Mouse (Mus musculus) midbrain, postnatal 0 days (tissue): Measurements from ENCODE around the gene Ocln. TPM values are rescaled to one million over a fixed set of nuclear protein-coding genes. Genes with fewer than 3 reads are reported as not detected.

Experiments
- ATAC-seq: fragments of 200-750 bp; cut with Nextera tagmentation; 2 replicates; pipeline ENCODE4 v1.8.0; 2017; ENCODE audit warnings: moderate number of reproducible peaks, mild to moderate bottlenecking, moderate TSS enrichment, moderate library complexity; ENCODE audit not compliant: low FRiP score
- DNase-seq: peaks from one replicate; pipeline ENCODE4 v3.0.0-alpha.2; 2015; ENCODE audit warnings: low spot score
- H3K27ac ChIP-seq: fragments of 300-500 bp; sonication (generic); 2 replicates; pipeline ENCODE4 v1.5.1; 2014; ENCODE audit warnings: low read depth, mild to moderate bottlenecking, low read length, mixed read lengths
- H3K27me3 ChIP-seq: fragments of 300-500 bp; sonication (generic); 2 replicates; pipeline ENCODE4 v1.6.1; 2014; ENCODE audit warnings: low read length, control low read depth, mixed read lengths; ENCODE audit not compliant: insufficient read depth
- H3K36me3 ChIP-seq: fragments of 300-500 bp; sonication (generic); 2 replicates; pipeline ENCODE4 v1.6.1; 2014; ENCODE audit warnings: low read length, control low read depth, mixed read lengths; ENCODE audit not compliant: insufficient read depth
- H3K4me1 ChIP-seq: fragments of 300-500 bp; sonication (generic); 2 replicates; pipeline ENCODE4 v1.6.1; 2014; ENCODE audit warnings: mild to moderate bottlenecking, control low read depth, antibody characterized with exemption, low read length, mixed read lengths; ENCODE audit not compliant: insufficient read depth
- H3K4me2 ChIP-seq: fragments of 300-500 bp; sonication (generic); 2 replicates; pipeline ENCODE4 v1.6.1; 2014; ENCODE audit warnings: low read depth, mild to moderate bottlenecking, low read length, mixed read lengths; ENCODE audit not compliant: poor library complexity, severe bottlenecking
- H3K4me3 ChIP-seq: fragments of 300-500 bp; sonication (generic); 2 replicates; pipeline ENCODE4 v1.5.1; 2014; ENCODE audit warnings: low read depth, mild to moderate bottlenecking, low read length, moderate library complexity
- H3K9ac ChIP-seq: fragments of 300-500 bp; sonication (generic); replicated peaks from 2 replicates; pipeline ENCODE4 v1.6.1; 2014; ENCODE audit warnings: mild to moderate bottlenecking, low read length, moderate library complexity, mixed read lengths; ENCODE audit not compliant: poor library complexity, severe bottlenecking
- H3K9me3 ChIP-seq: fragments of 300-500 bp; sonication (generic); 2 replicates; pipeline ENCODE4 v1.6.1; 2016; ENCODE audit warnings: low read length, control low read depth
- CTCF ChIP-seq: IDR thresholded peaks from 2 replicates; pipeline ENCODE4 v1.5.1; 2016; ENCODE audit warnings: antibody characterized with exemption, mild to moderate bottlenecking
- WGBS: fragments of 180-500 bp; shearing (Covaris S2); extraction: QIAGEN DNeasy Blood & Tissue Kit; methylation state at CpG from one replicate; pipeline ENCODE4 v1.1.7; 2014; 5-methylcytosine and 5-hydroxymethylcytosine counted together
- polyA plus RNA-seq: library from polyadenylated mRNA; unstranded; fragments of >200 nt; fragmentation: Nextera tagmentation; extraction: Ambion mirVana; gene quantifications from 2 replicates; pipeline ENCODE4 v1.2.1, GENCODE M21; 2015
- total RNA-seq: library from RNA; depleted of rRNA; stranded (reverse); fragments of >200 nt; gene quantifications from 2 replicates; pipeline ENCODE4 v1.2.3, GENCODE M21; 2014

Ocln gene
- total and polyA plus RNA-seq, 2 experiments from 2014 or later, result 9.0 to 12.7 TPM

- DNase-seq, result peak; percentile 14
- no peaks in the 10 kb centered on the region for H3K36me3 ChIP-seq
- peak; percentile 41 for ATAC-seq
- H3K9ac ChIP-seq, result peak overlapping the region; percentile 65
- H3K27ac ChIP-seq, result no peak overlapping the region
- H3K9me3 ChIP-seq, result no peaks in the 10 kb centered on the region
- no peak for TF ChIP-seq CTCF
- no peaks in the 10 kb centered on the region for H3K4me1 ChIP-seq
- WGBS, result under 1% methylated on average over 35 of the region's 35 CpGs
- peaks cover 33% of the 10 kb centered on the region for H3K27me3 ChIP-seq
- peak overlapping the region; percentile 100 for H3K4me2 ChIP-seq
- peak overlapping the region; percentile 83 for H3K4me3 ChIP-seq
Observed at GRCm38 (mm10) chr13:100552009-100552368, 529 bp downstream of the Ocln start.

GRCm38 (mm10) chr13:100551371-100552008 lies 1.0 kb downstream of the Ocln start:
- Histone ChIP-seq H3K9me3 (no peaks in the 10 kb centered on the region), H3K27ac (no peak overlapping the region), H3K4me3 (peak overlapping the region; percentile 83), H3K27me3 (peaks cover 33% of the 10 kb centered on the region), H3K4me1 (no peaks in the 10 kb centered on the region), H3K4me2 (peak overlapping the region; percentile 100), H3K9ac (peak overlapping the region; percentile 65), H3K36me3 (no peaks in the 10 kb centered on the region)
- under 1% methylated on average over 41 of the region's 41 CpGs for WGBS
- TF ChIP-seq CTCF, result no peak
- ATAC-seq (no peak; the same call in 1 of the 2 replicates), DNase-seq (peak; percentile 0)

DNA sequence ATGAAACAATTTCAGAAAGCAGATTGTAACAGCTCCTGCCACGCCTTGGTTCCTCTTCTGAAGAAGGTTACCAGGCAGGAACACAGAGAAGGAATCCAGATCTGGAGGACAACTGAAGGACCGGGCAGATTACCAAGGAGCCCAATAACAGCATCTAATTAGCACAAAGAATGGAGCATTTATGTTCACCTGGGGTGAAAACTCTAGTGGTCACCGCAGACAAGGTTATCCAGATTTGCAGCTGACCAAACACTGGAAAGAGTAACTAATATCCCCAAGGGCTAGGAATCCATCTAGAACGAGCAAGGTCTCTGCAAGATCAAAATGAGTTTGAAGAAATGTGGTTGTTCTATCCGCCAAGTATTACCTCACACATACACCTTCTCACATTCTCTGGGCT lies 5.2 kb downstream of the Ocln start:
- no peak overlapping the region for H3K9ac ChIP-seq
- DNase-seq (no peak), ATAC-seq (no peak)
- no peaks in the 10 kb centered on the region for H3K9me3 ChIP-seq
- no peak overlapping the region for H3K4me3 ChIP-seq
- no peak overlapping the region for H3K27ac ChIP-seq
- no peak for TF ChIP-seq CTCF
- WGBS, result 79% methylated on average over 5 of the region's 5 CpGs
- H3K4me2 ChIP-seq, result no peak overlapping the region
- no peaks in the 10 kb centered on the region for H3K4me1 ChIP-seq
- no peaks in the 10 kb centered on the region for H3K36me3 ChIP-seq
- peaks cover 24% of the 10 kb centered on the region for H3K27me3 ChIP-seq

GRCm38 (mm10) chr13:100545510-100545909 lies 7.0 kb downstream of the Ocln start:
- no peaks in the 10 kb centered on the region for H3K36me3 ChIP-seq
- no peak overlapping the region for H3K27ac ChIP-seq
- no peak overlapping the region for H3K4me3 ChIP-seq
- WGBS, result 80% methylated on average over 3 of the region's 3 CpGs
- no peak for TF ChIP-seq CTCF
- H3K27me3 ChIP-seq, result peaks cover 8% of the 10 kb centered on the region; the same call in 1 of the 2 replicates
- H3K4me2 ChIP-seq, result no peak overlapping the region
- no peak overlapping the region for H3K9ac ChIP-seq
- H3K9me3 ChIP-seq, result no peaks in the 10 kb centered on the region
- DNase-seq (peak; percentile 45), ATAC-seq (no peak; the same call in 1 of the 2 replicates)
- H3K4me1 ChIP-seq, result no peaks in the 10 kb centered on the region

GRCm38 (mm10) chr13:100544220-100544662 lies 8.3 kb downstream of the Ocln start:
- no peak for ATAC-seq
- Histone ChIP-seq H3K4me3 (no peak overlapping the region), H3K4me2 (no peak overlapping the region), H3K27me3 (no peaks in the 10 kb centered on the region), H3K27ac (no peak overlapping the region), H3K9me3 (no peaks in the 10 kb centered on the region), H3K9ac (no peak overlapping the region), H3K4me1 (no peaks in the 10 kb centered on the region), H3K36me3 (no peaks in the 10 kb centered on the region)
- no peak for DNase-seq
- WGBS, result 75% methylated on average over 4 of the region's 4 CpGs
- no peak for TF ChIP-seq CTCF

DNA sequence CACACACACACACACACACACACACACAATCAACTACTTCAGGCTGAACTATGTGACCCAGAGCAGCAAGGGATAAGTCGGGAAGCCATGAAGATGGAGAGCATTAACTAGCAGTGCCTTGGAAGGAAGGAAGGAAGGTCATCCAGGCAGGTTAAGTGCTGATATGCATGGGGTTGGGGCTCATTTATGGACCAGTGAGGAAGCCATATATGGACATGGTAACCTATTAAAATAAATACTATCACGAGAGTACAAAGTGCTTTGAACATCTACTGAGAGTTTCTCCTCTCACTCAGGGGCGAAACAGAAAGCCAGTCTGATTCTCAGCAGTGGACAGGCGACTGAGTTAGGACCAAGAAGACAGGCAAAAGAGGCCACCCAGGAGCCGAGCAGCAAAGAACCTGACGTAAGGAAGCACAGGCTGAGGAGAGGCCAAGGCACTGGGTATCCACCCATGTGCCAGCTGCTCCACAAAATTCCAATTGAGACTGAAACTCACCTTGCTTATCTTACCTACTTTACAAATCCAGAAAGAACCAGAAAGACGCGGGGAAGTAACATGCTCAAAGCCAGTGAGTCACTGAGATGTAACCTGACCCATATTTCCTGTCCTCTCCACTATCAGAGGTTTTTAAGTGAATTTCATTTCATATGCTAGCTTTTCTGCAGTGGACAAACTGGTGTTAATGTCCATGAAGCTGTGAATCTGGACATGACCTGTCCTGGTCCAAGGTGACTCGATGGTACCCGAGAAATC lies 9.3 kb downstream of the Ocln start:
- H3K4me2 ChIP-seq, result no peak overlapping the region
- H3K4me3 ChIP-seq, result no peak overlapping the region
- no peak overlapping the region for H3K27ac ChIP-seq
- H3K4me1 ChIP-seq, result no peaks in the 10 kb centered on the region
- no peaks in the 10 kb centered on the region for H3K36me3 ChIP-seq
- no peaks in the 10 kb centered on the region for H3K27me3 ChIP-seq
- WGBS, result 83% methylated on average over 10 of the region's 10 CpGs
- ATAC-seq, result no peak
- no peak overlapping the region for H3K9ac ChIP-seq
- no peak for DNase-seq
- H3K9me3 ChIP-seq, result no peaks in the 10 kb centered on the region
- no peak for TF ChIP-seq CTCF
